Mouse (Mus musculus): ENCODE measurements around the gene Fuca1.

DNA sequence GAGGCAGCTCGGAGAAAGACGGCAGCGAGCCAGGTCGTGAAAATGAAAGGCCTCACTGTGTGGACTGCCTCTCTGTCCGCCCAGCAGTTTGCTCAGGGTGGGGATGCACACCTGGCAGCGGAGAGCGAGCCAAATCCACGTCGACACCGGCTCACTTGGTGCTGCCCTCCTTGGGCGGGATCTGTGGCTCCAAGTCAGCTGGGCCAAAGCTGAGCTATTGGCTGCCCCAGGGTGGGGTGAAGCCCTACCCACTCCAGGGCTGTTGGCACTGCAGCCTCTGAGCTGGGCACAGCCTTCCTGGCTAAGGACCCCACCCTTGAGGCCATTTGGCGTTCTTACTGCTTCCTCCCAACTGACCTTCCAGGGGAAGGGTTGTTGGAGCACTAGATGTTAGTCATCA is 43.9 kb downstream of the Fuca1 start:
- TF ChIP-seq POLR2A (IDR thresholded peaks at IDR 0.05; ENCODE audit: borderline replicate concordance, control insufficient read depth, low read depth, low read length) (no peak; the same call in 1 of the 2 replicates), CTCF (IDR thresholded peaks at IDR 0.05; ENCODE audit: control insufficient read depth, insufficient read depth, low read length) (no peak)

Data from bone marrow, adult 2 months (tissue).